Mouse (Mus musculus): ENCODE data around the gene Fcho1.

Fcho1 gene

DNA sequence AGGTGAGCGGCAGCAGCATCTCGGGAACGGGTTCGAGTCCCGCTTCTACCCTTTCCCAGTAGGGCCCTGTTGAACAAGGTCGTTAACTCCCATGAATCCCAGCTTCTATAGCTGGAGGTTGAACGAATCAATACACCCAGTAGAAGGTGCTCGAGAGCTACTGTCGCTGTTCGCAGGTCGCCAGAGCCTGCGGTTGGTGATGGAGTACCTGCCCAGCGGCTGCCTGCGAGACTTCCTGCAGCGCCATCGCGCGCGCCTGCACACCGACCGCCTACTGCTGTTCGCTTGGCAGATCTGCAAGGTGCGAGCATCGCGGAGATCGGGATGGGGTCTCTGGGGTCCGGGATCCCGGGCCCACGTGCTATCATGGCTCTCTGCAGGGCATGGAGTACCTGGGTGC is 39.9 kb downstream of the Fcho1 start:
- DNase-seq (ENCODE audit: low read depth in 2 of 2, low spot score in 2 of 2): no peak

DNA sequence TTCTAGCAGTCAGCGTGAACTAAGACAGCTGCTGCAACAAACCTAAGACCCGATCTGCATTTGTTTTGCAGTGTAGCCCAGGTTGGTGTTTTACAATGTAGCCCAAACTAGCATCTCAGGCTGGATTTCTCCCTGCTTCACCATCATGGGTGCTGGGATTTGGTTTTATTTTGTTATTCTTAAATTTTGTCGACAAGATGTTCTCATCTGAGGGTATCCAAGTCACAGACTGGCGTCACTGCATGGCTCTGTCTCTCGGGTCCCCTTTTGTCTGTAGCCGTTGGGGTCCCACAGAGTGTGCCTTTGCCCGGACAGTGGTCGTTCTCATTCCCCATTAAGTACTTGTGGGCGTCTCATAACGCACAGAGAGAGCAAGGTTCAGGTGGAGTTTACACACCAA is 40.8 kb downstream of the Fcho1 start:
- DNase-seq (ENCODE audit: low read depth in 2 of 2, low spot score in 2 of 2): no peak

GRCm38 (mm10) chr8:71682832-71683231 is 42.7 kb downstream of the Fcho1 start:
- DNase-seq (ENCODE audit: low read depth in 2 of 2, low spot score in 2 of 2): no peak

GRCm38 (mm10) chr8:71681369-71681915 is 44.1 kb downstream of the Fcho1 start:
- no peak for DNase-seq (ENCODE audit: low read depth in 2 of 2, low spot score in 2 of 2)

DNA sequence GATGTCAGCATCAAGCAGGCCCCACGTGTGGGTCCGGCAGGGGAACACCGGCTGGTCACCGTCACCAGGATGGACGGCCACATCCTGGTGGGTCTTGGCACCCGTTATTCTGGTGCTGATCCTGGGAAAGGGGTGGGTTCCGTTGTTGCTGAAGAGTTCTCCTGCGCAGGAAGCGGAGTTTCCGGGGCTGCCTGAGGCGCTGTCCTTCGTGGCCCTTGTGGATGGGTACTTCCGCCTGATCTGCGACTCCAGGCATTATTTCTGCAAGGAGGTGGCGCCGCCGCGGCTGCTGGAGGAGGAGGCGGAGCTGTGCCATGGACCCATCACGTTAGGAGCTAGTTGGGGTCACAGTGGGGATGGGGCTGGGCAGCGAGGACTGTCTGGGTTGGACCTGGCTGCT is 45.0 kb downstream of the Fcho1 start:
- DNase-seq (ENCODE audit: low read depth in 2 of 2, low spot score in 2 of 2): no peak

DNA sequence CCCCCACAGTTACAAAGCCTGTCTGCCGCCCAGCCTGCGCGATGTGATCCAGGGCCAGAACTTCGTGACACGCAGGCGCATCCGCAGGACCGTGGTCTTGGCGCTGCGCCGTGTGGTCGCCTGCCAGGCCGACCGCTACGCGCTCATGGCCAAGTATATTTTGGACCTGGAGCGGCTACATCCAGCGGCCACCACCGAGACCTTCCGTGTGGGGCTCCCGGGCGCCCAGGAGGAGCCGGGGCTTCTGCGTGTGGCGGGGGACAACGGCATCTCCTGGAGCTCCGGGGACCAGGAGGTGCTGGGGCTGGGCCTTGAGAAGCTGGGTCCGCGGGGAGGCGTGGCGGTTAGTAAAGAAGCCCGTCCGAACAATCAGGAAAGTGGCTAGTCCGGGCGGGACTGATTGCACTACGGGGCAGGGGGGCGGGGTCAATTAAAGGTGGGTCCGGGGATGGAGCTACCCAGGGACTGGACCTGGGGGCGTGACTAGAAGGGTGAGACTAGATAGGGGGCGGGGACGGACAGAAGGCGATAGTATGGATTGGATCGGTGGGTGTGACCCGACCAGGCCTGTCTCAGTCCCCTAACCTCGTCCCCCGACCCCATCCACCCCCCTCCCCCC is 45.9 kb downstream of the Fcho1 start:
- DNase-seq (ENCODE audit: low read depth in 2 of 2, low spot score in 2 of 2): no peak

DNA sequence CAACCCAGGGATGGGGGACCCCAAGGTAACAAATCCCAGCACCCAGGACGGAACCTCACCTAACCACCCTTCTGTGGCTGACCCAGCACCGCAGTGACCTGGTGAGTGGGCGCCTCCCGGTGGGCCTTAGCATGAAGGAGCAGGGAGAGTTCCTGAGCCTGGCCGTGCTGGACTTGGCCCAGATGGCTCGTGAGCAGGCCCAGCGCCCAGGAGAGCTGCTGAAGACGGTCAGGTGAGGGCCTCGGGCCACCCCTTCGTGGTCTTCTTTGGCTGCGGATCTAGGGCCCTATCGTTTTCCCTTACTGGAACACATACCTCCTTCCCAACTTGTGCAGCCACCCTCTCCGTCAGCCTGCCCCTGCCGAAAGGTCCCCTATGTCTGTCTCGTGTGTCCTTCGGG is 46.4 kb downstream of the Fcho1 start:
- DNase-seq (ENCODE audit: low read depth in 2 of 2, low spot score in 2 of 2): no peak

- no peak for DNase-seq (ENCODE audit: low read depth in 2 of 2, low spot score in 2 of 2)
These were observed 47.3 kb downstream of the Fcho1 start for GRCm38 (mm10) chr8:71678216-71678615.

DNA sequence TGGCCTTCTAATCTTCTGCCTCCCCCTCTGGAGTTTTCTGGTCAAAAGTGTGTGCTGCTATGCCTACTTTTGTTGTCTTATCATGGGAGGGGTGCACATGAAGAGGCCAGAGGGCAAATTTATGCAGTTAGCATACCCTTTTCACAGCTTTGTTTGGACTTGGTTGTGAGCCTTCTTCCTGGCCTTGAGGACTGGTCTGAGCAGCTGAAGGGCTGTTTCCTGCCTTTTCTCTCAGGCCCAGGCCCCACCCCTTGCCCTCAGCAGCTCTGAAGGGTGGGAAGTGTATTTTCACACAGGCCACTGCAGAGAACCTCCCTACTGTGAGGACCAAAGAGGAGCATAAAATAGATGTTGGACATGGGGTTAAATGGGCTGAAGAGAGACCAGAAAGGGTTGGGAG is 48.0 kb downstream of the Fcho1 start:
- no peak for DNase-seq (ENCODE audit: low read depth in 2 of 2, low spot score in 2 of 2)

DNA sequence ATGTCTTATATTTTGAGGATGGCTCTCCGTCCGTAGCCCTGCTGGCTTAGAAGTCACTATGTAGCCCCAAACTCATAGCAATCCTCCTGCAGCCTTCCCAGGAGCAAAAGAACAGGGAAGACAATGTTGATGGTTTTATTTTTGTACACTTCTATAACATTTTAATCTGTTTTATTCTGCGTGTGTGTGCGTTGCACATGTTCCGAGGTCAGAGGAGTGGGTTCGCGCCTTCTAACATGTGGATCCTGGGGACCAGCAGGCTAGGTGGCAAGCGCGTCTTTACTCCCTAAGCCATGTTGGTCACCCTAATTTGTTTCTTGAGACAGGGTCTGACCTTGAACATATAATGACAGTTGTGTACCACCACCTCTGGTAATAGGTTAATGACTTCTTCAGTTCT is 48.7 kb downstream of the Fcho1 start:
- DNase-seq (ENCODE audit: low read depth in 2 of 2, low spot score in 2 of 2): no peak

GRCm38 (mm10) chr8:71676020-71676741 is 49.3 kb downstream of the Fcho1 start, which contains the start of gene Jak3:
Gene Jak3 (plus strand): TSS chr8:71676296.
- DNase-seq (ENCODE audit: low read depth in 2 of 2, low spot score in 2 of 2): peak; percentile 55 to 58

DNA sequence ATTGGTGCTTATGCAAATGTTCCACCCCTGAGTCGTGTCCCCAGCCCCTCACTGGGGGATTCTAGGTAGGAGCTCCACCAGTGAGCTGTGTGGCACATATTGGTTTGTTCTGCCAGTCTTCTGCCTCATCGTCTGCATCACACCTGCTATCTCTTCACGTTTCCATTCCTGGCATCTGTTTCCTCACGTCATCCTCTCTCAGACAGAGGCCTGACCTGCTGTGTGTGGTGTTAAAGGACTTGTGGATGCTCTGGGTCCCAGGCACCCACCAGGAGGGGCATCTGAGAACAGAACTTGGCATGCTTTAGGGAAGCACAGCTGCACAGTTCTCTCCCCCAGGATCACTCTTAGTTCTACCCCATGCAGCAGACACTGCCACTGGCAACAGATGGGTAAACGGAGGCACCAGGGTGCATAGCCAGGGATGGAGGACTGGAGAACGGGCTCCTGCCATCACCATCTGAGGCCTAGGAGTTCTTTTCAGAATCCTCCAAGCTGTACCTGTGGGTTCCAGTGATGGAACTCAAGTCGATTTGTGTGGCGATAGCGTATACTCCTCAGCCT is 50.0 kb downstream of the Fcho1 start:
- no peak for DNase-seq (ENCODE audit: low read depth in 2 of 2, low spot score in 2 of 2)

DNA sequence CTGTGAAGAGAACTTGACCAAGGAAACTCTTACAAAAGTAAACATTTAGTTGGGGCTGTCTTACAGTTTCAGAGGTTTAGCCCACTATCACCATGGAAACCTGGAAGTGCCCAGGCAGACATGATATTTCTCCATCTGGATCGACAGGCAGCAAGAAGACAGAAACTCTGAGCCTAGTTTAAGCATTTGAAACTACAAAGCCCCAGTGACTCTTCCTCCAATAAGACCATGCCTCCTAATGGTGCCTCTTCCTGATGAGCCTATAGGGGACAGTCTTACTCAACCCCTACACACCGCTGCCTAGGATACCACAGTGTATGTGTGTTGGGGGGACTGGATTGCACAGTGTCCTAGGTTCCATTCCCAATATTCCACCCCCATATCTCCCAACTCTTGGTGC is 51.4 kb downstream of the Fcho1 start:
- DNase-seq (ENCODE audit: low read depth in 2 of 2, low spot score in 2 of 2): no peak

GRCm38 (mm10) chr8:71672168-71672735 is 53.3 kb downstream of the Fcho1 start:
- no peak for DNase-seq (ENCODE audit: low read depth in 2 of 2, low spot score in 2 of 2)

GRCm38 (mm10) chr8:71671549-71671965 is 54.0 kb downstream of the Fcho1 start, which contains the start of gene Unc13a:
Gene Unc13a (minus strand): TSS chr8:71671757.
- DNase-seq (ENCODE audit: low read depth in 2 of 2, low spot score in 2 of 2): peak; percentile 88 to 89

GRCm38 (mm10) chr8:71670621-71671548 is 54.6 kb downstream of the Fcho1 start:
- DNase-seq (ENCODE audit: low read depth in 2 of 2, low spot score in 2 of 2): no peak

GRCm38 (mm10) chr8:71670198-71670597 is 55.3 kb downstream of the Fcho1 start:
- DNase-seq (ENCODE audit: low read depth in 2 of 2, low spot score in 2 of 2): no peak

DNA sequence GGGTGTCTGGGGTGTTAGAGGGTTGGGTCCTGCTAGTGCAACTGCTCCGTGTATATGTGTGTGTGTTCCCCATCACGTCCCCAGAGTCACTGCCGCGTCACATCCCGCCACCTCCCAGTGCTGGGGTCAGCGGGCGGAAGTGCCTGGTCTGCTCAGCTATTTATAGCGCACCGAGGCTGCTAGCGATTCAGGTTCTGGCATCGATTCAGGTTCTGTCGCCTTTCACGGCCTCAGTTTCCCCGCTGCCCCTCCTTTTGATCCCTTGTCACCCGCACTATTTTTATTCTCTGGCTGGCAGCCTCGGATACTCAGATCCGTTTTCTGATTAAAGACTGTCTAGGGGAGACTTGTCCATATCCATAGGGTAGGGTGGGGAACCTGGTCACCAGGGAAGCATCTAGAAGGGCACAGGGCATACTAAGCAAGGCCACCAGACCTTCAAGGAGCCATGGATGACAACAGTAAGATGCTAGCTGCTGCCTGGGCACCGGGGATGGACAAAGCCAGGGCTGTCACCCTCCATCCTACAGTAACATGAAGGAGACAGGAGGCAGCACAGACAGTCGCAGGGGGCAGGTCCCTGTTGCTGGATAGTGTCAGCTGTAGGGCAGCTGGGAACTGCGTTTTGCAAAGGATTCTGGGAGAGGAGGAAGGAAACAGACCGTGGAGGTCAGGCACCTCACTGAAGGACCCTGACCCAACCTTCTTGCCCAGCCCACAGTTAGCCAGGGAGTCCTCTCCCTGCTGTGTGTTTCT is 57.1 kb downstream of the Fcho1 start:
- peak; percentile 39 to 56 for DNase-seq (ENCODE audit: low read depth in 2 of 2, low spot score in 2 of 2)

DNA sequence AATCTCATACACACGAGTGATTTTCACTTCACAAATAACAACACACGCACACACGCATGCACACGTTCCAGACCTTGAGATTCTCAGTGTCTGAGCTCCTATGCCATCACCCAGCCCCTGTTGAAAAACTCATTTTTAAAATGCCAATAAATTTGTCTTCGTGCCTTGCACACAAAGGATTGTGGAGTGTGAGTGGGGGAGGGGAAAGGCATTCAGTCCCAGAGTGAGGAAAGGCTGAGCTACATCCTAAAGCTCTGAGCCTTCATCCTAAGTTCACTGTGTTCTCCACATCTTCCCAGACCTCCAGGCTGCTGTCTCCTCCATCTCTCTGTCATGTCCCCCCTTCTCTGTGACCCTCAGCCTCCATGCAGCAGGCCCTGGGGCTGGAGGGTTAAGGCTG is 58.3 kb downstream of the Fcho1 start:
- DNase-seq (ENCODE audit: low read depth in 2 of 2, low spot score in 2 of 2): no peak

GRCm38 (mm10) chr8:71666855-71667254 is 58.7 kb downstream of the Fcho1 start:
- DNase-seq (ENCODE audit: low read depth in 2 of 2, low spot score in 2 of 2): no peak

Measured in CD8-positive naive resting alpha-beta T cell, adult 2 months (primary cell).